Mouse (Mus musculus) erythroblast, adult 5-6 weeks (primary cell): Measurements from ENCODE around the gene Olfr810. TPM values are rescaled to one million over a fixed set of nuclear protein-coding genes. Genes with fewer than 3 reads are reported as not detected.

ENCODE experiments used
- ATAC-seq: replicated peaks from 2 replicates; pipeline ENCODE4 v1.8.0; 2016; ENCODE audit warnings: moderate number of reproducible peaks, mild to moderate bottlenecking, moderate TSS enrichment, inconsistent platforms; ENCODE audit not compliant: poor library complexity, low FRiP score, severe bottlenecking
- total RNA-seq, 2 experiments: library from RNA; stranded (forward) in 1 of 2; stranded (reverse) in 1 of 2; fragments of 150-400 nt in 1 of 2; fragments of 200-764, 138-1000 nt in 1 of 2; gene quantifications; 2 replicates each; pipeline versions ENCODE4 v1.2.3 to v1.2.4; 2015 to 2017; ENCODE audit warnings: low replicate concordance in 2 of 2

Olfr810 gene
- total RNA-seq (2015; ENCODE audit: low replicate concordance), result not detected in 2 replicates
- total RNA-seq (2017; ENCODE audit: low replicate concordance), result not detected in 2 replicates

- ATAC-seq, result no peak
Observed at GRCm38 (mm10) chr10:129794817-129795216, at the start of gene Olfr810. Gene Olfr810, minus strand, starts transcription at chr10:129794917.

- no peak for ATAC-seq
Observed at GRCm38 (mm10) chr10:129804296-129804695, 9.6 kb upstream of the Olfr810 start, which contains the start of gene Olfr811. Gene Olfr811, minus strand, starts transcription at chr10:129804396.

GRCm38 (mm10) chr10:129778123-129778522, 16.6 kb downstream of the Olfr810 start:
- ATAC-seq, result no peak

GRCm38 (mm10) chr10:129774338-129774737, 20.4 kb downstream of the Olfr810 start, which contains the start of gene Olfr809:
Gene Olfr809, plus strand, starts transcription at chr10:129774638.
- ATAC-seq, result no peak

- ATAC-seq, result no peak
Observed at GRCm38 (mm10) chr10:129765182-129765581, 29.5 kb downstream of the Olfr810 start, which contains the start of gene Olfr808. Gene Olfr808, plus strand, starts transcription at chr10:129765482.

- ATAC-seq, result no peak
Observed at GRCm38 (mm10) chr10:129757693-129758092, 37.0 kb downstream of the Olfr810 start, which contains the start of gene Olfr807. Gene Olfr807, minus strand, starts transcription at chr10:129757793.

- ATAC-seq, result no peak
Observed at GRCm38 (mm10) chr10:129741821-129742220, 52.9 kb downstream of the Olfr810 start, which contains the start of gene Olfr806. Gene Olfr806, minus strand, starts transcription at chr10:129741921.

Other genes starting within 250 kb of the Olfr810 start
- gene Olfr794, start 227.3 kb downstream of the Olfr810 start, total RNA-seq (2015; ENCODE audit: low replicate concordance), result not detected in 2 replicates
- gene Olfr794, start 227.3 kb downstream of the Olfr810 start, total RNA-seq (2017; ENCODE audit: low replicate concordance), result not detected in 2 replicates
- gene Olfr796, start 182.3 kb downstream of the Olfr810 start, total RNA-seq (2015; ENCODE audit: low replicate concordance), result not detected in 2 replicates
- gene Olfr796, start 182.3 kb downstream of the Olfr810 start, total RNA-seq (2017; ENCODE audit: low replicate concordance), result not detected in 2 replicates
- gene Olfr798, start 167.0 kb downstream of the Olfr810 start, total RNA-seq (2015; ENCODE audit: low replicate concordance), result not detected in 2 replicates
- gene Olfr798, start 167.0 kb downstream of the Olfr810 start, total RNA-seq (2017; ENCODE audit: low replicate concordance), result not detected in 2 replicates
- not detected in 2 replicates for gene Olfr799, start 157.4 kb downstream of the Olfr810 start, total RNA-seq (2015; ENCODE audit: low replicate concordance)
- not detected in 2 replicates for gene Olfr799, start 157.4 kb downstream of the Olfr810 start, total RNA-seq (2017; ENCODE audit: low replicate concordance)
- gene Olfr800, start 137.2 kb downstream of the Olfr810 start, total RNA-seq (2015; ENCODE audit: low replicate concordance), result not detected in 2 replicates
- gene Olfr800, start 137.2 kb downstream of the Olfr810 start, total RNA-seq (2017; ENCODE audit: low replicate concordance), result not detected in 2 replicates
- gene Olfr801, start 121.1 kb downstream of the Olfr810 start, total RNA-seq (2015; ENCODE audit: low replicate concordance), result not detected in 2 replicates
- not detected in 2 replicates for gene Olfr801, start 121.1 kb downstream of the Olfr810 start, total RNA-seq (2017; ENCODE audit: low replicate concordance)
- not detected in 2 replicates for gene Olfr802, start 106.7 kb downstream of the Olfr810 start, total RNA-seq (2015; ENCODE audit: low replicate concordance)
- gene Olfr802, start 106.7 kb downstream of the Olfr810 start, total RNA-seq (2017; ENCODE audit: low replicate concordance), result 0.14 TPM in 1 of 2 replicates, not detected in the other
- gene Olfr803, start 100.6 kb downstream of the Olfr810 start, total RNA-seq (2015; ENCODE audit: low replicate concordance), result not detected in 2 replicates
- not detected in 2 replicates for gene Olfr803, start 100.6 kb downstream of the Olfr810 start, total RNA-seq (2017; ENCODE audit: low replicate concordance)
- gene Olfr804, start 91.7 kb downstream of the Olfr810 start, total RNA-seq (2015; ENCODE audit: low replicate concordance), result not detected in 2 replicates
- gene Olfr804, start 91.7 kb downstream of the Olfr810 start, total RNA-seq (2017; ENCODE audit: low replicate concordance), result 0.28 TPM in 1 of 2 replicates, not detected in the other
- gene Olfr805, start 65.5 kb downstream of the Olfr810 start, total RNA-seq (2015; ENCODE audit: low replicate concordance), result not detected in 2 replicates
- not detected in 2 replicates for gene Olfr805, start 65.5 kb downstream of the Olfr810 start, total RNA-seq (2017; ENCODE audit: low replicate concordance)
- not detected in 2 replicates for gene Olfr806, start 53.0 kb downstream of the Olfr810 start, total RNA-seq (2015; ENCODE audit: low replicate concordance)
- gene Olfr806, start 53.0 kb downstream of the Olfr810 start, total RNA-seq (2017; ENCODE audit: low replicate concordance), result 0.56 TPM in 1 of 2 replicates, not detected in the other
- not detected in 2 replicates for gene Olfr807, start 37.1 kb downstream of the Olfr810 start, total RNA-seq (2015; ENCODE audit: low replicate concordance)
- gene Olfr807, start 37.1 kb downstream of the Olfr810 start, total RNA-seq (2017; ENCODE audit: low replicate concordance), result not detected in 2 replicates
- gene Olfr808, start 29.4 kb downstream of the Olfr810 start, total RNA-seq (2015; ENCODE audit: low replicate concordance), result not detected in 2 replicates
- gene Olfr808, start 29.4 kb downstream of the Olfr810 start, total RNA-seq (2017; ENCODE audit: low replicate concordance), result not detected in 2 replicates
- gene Olfr809, start 20.3 kb downstream of the Olfr810 start, total RNA-seq (2015; ENCODE audit: low replicate concordance), result not detected in 2 replicates
- 0.43 TPM in 1 of 2 replicates, not detected in the other for gene Olfr809, start 20.3 kb downstream of the Olfr810 start, total RNA-seq (2017; ENCODE audit: low replicate concordance)
- not detected in 2 replicates for gene Olfr811, start 9.5 kb upstream of the Olfr810 start, total RNA-seq (2015; ENCODE audit: low replicate concordance)
- gene Olfr811, start 9.5 kb upstream of the Olfr810 start, total RNA-seq (2017; ENCODE audit: low replicate concordance), result not detected in 2 replicates
- gene Olfr812, start 51.2 kb upstream of the Olfr810 start, total RNA-seq (2015; ENCODE audit: low replicate concordance), result not detected in 2 replicates
- gene Olfr812, start 51.2 kb upstream of the Olfr810 start, total RNA-seq (2017; ENCODE audit: low replicate concordance), result not detected in 2 replicates
- gene Olfr813, start 60.5 kb upstream of the Olfr810 start, total RNA-seq (2015; ENCODE audit: low replicate concordance), result not detected in 2 replicates
- not detected in 2 replicates for gene Olfr813, start 60.5 kb upstream of the Olfr810 start, total RNA-seq (2017; ENCODE audit: low replicate concordance)
- gene Olfr814, start 84.9 kb upstream of the Olfr810 start, total RNA-seq (2015; ENCODE audit: low replicate concordance), result not detected in 2 replicates
- not detected in 2 replicates for gene Olfr814, start 84.9 kb upstream of the Olfr810 start, total RNA-seq (2017; ENCODE audit: low replicate concordance)
- not detected in 2 replicates for gene Olfr815, start 111.0 kb upstream of the Olfr810 start, total RNA-seq (2015; ENCODE audit: low replicate concordance)
- gene Olfr815, start 111.0 kb upstream of the Olfr810 start, total RNA-seq (2017; ENCODE audit: low replicate concordance), result not detected in 2 replicates
- gene Olfr816, start 120.7 kb upstream of the Olfr810 start, total RNA-seq (2015; ENCODE audit: low replicate concordance), result not detected in 2 replicates
- gene Olfr816, start 120.7 kb upstream of the Olfr810 start, total RNA-seq (2017; ENCODE audit: low replicate concordance), result 0.26 TPM in 1 of 2 replicates, not detected in the other
- gene Olfr818, start 154.2 kb upstream of the Olfr810 start, total RNA-seq (2015; ENCODE audit: low replicate concordance), result not detected in 2 replicates
- gene Olfr818, start 154.2 kb upstream of the Olfr810 start, total RNA-seq (2017; ENCODE audit: low replicate concordance), result 3.1 TPM in 1 of 2 replicates, not detected in the other
- gene Olfr819, start 172.3 kb upstream of the Olfr810 start, total RNA-seq (2015; ENCODE audit: low replicate concordance), result not detected in 2 replicates
- gene Olfr819, start 172.3 kb upstream of the Olfr810 start, total RNA-seq (2017; ENCODE audit: low replicate concordance), result not detected in 2 replicates
- not detected in 2 replicates for gene Olfr247, start 181.2 kb upstream of the Olfr810 start, total RNA-seq (2015; ENCODE audit: low replicate concordance)
- 0.85 TPM in 1 of 2 replicates, not detected in the other for gene Olfr247, start 181.2 kb upstream of the Olfr810 start, total RNA-seq (2017; ENCODE audit: low replicate concordance)
- gene Gm10310, start 190.1 kb upstream of the Olfr810 start, total RNA-seq (2015; ENCODE audit: low replicate concordance), result not detected in 2 replicates
- 0.84 TPM in 1 of 2 replicates, not detected in the other for gene Gm10310, start 190.1 kb upstream of the Olfr810 start, total RNA-seq (2017; ENCODE audit: low replicate concordance)
- gene Olfr820, start 217.7 kb upstream of the Olfr810 start, total RNA-seq (2015; ENCODE audit: low replicate concordance), result not detected in 2 replicates
- gene Olfr820, start 217.7 kb upstream of the Olfr810 start, total RNA-seq (2017; ENCODE audit: low replicate concordance), result not detected in 2 replicates
- gene Olfr821, start 235.4 kb upstream of the Olfr810 start, total RNA-seq (2015; ENCODE audit: low replicate concordance), result not detected in 2 replicates
- not detected in 2 replicates for gene Olfr821, start 235.4 kb upstream of the Olfr810 start, total RNA-seq (2017; ENCODE audit: low replicate concordance)